Mouse (Mus musculus) G1E (cell line): Measurements from ENCODE around the gene Cldn12.

Source experiments
- CTCF ChIP-seq: IDR thresholded peaks from 2 replicates; pipeline ENCODE4 v1.5.1; 2012; ENCODE audit warnings: low read depth, low read length, inconsistent platforms, mixed read lengths
- GATA1 ChIP-seq: IDR thresholded peaks from 2 replicates; pipeline ENCODE4 v1.6.1; 2012; ENCODE audit warnings: borderline replicate concordance, low read length, inconsistent platforms, mixed read lengths
- TAL1 ChIP-seq: conservative IDR thresholded peaks from 2 replicates; pipeline ENCODE4 v1.6.1; 2012; ENCODE audit warnings: low read depth, low read length, inconsistent platforms, mixed read lengths

DNA sequence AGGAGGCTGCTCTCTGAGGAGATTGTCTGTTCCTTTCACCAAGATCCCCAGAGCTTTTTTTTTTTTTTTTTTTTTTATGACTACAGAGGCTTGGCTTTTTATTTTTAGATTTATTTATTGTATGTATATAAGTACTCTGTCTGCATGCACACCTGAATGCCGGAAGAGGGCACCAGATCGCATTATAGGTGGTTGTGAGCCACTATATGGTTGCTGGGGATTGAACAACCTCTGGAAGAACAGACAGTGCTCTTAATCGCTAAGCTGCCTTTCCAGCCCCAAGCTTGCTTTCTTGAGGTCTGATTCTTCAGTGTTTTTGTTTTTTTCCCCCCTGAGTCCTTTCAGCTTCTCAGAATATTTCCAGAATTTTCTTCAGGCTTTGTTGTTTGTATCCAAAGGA lies 28.7 kb downstream of the Cldn12 start:
- no peak for TF ChIP-seq CTCF
- no peak for TF ChIP-seq TAL1
- TF ChIP-seq GATA1: no peak
